Mouse (Mus musculus) brown adipose tissue, adult 24 weeks (tissue): ENCODE results near the gene Gdf3. TPM values are rescaled to one million over a fixed set of nuclear protein-coding genes. Genes with fewer than 3 reads are reported as not detected.
"Not testable (repeated sequence)": the region's sequence is repeated elsewhere in the genome, so short reads cannot be mapped to it uniquely, and the experiment has no call there.

Experiments
- H3K27ac ChIP-seq: fragments of 200-500 bp; replicated peaks from 2 replicates; pipeline ENCODE4 v1.5.1; 2012; ENCODE audit warnings: low read depth, mild to moderate bottlenecking, low read length
- H3K4me1 ChIP-seq: fragments of 200-500 bp; 2 replicates; pipeline ENCODE4 v1.6.1; 2012; ENCODE audit warnings: low read length, mixed read lengths; ENCODE audit not compliant: control insufficient read depth, insufficient read depth, insufficient read length
- H3K4me3 ChIP-seq: fragments of 200-500 bp; 2 replicates; pipeline ENCODE4 v1.5.1; 2012; ENCODE audit warnings: low read depth, mild to moderate bottlenecking, low read length, moderate library complexity; ENCODE audit not compliant: insufficient read depth
- polyA plus RNA-seq: library from polyadenylated mRNA; stranded (reverse); fragments of >200 nt; gene quantifications from 2 replicates; pipeline ENCODE4 v1.2.4, GENCODE M21; 2012; ENCODE audit not compliant: missing spikeins, insufficient read depth, insufficient read length

The Gdf3 gene
- polyA plus RNA-seq, 1 experiment, result not detected

DNA sequence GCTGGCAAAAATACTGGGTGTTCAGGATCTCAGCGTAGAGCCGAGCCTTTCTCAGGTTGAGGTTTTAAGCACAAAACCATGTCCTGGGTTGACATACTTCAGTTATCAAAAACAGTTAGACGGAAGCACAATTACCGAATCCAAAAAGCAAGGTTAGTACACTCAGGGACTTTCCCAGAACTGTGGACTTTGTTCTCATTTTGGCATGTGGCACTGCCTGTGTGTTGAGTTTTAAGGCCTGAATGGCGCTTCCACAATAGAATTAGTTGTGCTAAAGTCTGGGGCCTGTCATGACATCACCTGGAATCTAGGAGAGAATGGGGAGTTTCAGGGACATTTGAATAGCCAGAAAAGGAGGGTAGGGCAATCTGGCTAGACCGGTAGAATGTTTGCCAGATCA is 11.5 kb downstream of the Gdf3 start:
- Histone ChIP-seq H3K4me1 (peaks cover 8% of the 10 kb centered on the region), H3K4me3 (peak overlapping the region; percentile 8; the same call in 1 of the 2 replicates), H3K27ac (peak overlapping the region; percentile 59)

DNA sequence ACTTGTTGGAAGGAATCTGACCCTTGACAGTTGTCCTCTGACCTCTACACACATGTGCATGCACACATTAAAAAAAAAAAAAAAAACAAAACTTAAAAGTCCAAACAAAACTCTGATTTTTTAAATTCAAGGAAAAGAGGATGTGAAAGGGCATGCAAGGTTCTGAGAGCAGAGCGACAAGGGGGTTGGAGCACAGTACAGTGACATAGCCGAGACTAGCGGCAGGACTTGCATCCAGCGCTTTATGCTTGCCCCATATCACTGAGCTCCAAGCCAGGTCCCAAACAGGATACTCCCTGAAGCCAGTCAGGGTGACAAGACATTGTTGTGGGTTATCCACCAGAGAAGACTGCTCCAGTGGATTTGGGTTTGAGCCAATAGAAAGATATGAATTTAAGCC is 11.9 kb downstream of the Gdf3 start:
- H3K4me1 ChIP-seq, result peaks cover 8% of the 10 kb centered on the region
- H3K4me3 ChIP-seq, result peak overlapping the region; percentile 8; the same call in 1 of the 2 replicates
- H3K27ac ChIP-seq, result 0 out of 2 replicates have a peak overlapping the region, but pooled peaks have one; percentile 49

DNA sequence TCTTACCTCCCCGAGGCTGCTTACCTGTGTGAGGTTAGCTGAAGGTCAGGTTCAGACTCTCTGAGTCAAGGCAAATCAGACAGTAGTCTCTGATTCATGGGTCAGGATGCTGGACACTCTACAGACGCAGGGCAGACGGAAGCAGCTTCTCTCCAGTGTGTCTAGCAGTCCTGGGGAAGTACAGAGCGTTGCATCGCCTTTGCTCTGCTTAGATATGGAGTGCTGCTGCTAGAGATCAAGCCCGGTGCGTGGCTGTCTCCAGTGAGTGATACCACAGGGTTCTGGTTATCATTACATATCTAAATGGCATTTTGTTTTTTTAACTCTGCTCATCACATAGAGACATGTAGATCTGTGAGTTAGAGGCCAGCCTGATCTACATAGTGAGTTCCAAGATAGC is 13.3 kb downstream of the Gdf3 start:
- Histone ChIP-seq H3K4me1 (peaks cover 8% of the 10 kb centered on the region), H3K27ac (0 out of 2 replicates have a peak overlapping the region, but pooled peaks have one; percentile 33)

DNA sequence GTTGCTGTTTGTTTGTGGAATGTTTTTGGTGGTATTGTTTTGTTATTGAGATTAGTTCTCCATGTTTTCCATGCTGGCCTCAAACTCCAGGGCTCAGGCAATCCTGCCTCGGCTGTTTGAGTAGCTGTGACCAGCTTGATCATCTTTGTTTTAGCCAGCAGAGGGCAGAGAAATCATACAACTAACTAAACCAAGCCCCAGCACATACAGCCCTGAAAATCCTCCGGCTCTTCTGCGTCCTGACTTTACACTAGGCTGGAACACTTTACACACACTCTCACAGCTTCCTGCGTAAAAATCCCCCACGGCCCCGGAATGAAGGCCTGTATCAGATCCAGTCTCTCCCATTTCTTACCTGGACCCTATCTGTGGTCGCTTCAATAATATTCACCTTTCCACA is 14.2 kb downstream of the Gdf3 start:
- H3K27ac ChIP-seq, result 0 out of 2 replicates have a peak overlapping the region, but pooled peaks have one; percentile 17
- peaks cover 8% of the 10 kb centered on the region for H3K4me1 ChIP-seq
- no peak overlapping the region for H3K4me3 ChIP-seq

More for the DNA sequence above, 13.3 kb downstream of the Gdf3 start:
- H3K4me3 ChIP-seq, result no peak overlapping the region

DNA sequence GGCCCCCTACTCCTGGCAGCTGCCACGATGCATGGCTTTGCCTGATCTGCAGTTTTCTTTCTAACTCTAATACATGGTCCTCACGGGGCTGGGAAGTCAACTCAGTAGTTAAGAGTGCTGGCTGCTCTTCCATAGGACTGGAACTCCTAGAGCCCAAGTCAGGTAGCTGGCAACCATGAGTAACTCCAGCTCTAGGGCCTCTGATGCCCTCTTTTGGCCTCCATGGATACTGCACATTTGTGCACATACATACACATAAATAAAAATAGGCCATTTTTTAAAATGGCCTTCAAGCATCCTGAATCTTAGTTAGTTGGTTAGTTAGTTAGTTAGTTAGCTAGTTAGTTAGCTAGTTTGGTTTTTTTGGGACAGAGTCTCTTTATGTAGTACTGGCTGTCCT is 17.0 kb downstream of the Gdf3 start:
- no peaks in the 10 kb centered on the region for H3K4me1 ChIP-seq
- H3K4me3 ChIP-seq, result no peak overlapping the region
- no peak overlapping the region for H3K27ac ChIP-seq

DNA sequence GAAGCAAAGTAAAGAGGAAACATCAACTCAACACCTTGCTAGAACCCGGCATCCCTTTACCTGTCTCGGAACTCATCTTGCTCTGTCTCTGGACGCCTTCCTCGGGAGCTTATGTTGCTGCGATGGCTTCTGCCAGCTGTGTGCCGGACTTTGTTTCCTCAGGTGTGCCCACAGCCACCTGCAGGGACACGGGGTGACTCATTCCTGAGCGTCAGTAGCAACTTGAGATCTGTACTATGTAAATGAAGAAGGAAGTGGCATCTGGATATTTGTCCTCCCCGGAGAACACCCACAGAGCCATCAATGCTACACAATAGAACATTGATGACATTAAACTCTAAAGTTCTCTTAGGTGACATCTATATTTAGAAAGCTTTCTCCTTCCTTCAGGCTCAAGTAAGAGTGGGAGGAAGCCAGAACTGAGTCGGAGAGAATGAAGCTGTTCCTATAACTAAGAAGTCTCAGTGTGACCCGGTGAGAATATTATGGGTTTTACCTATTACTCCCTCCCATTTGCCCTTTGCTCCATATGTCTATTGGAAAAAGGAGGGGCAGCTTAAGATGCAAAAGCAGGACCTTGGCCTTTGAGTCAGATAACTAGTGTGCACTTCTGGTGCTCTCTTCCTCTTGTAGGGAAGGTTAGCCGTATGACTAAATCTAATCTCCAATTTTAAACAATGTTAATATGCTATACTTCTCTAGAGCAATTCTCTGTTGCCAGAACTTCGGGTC is 18.7 kb downstream of the Gdf3 start:
- H3K4me3 ChIP-seq, result no peak overlapping the region
- H3K27ac ChIP-seq, result no peak overlapping the region
- H3K4me1 ChIP-seq, result no peaks in the 10 kb centered on the region

DNA sequence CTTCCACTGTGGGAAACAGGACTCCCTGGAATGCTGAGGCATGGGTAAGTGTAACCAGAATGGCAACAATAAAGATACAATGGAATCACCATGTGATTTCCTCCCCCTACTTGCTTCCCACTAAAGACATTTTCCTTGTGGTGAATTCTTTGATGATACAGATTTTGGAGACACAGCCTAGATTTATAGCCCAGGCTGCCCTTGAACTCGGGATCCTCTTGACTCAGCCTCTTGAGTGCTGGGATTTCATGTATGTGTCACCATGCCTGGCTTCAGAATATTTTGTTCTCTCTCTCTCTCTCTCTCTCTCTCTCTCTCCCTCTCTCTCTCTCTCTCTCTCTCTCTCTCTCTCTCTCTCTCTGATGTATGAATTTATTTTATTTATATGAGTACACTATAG is 30.8 kb downstream of the Gdf3 start:
- no peaks in the 10 kb centered on the region for H3K4me1 ChIP-seq
- no peak overlapping the region for H3K27ac ChIP-seq

DNA sequence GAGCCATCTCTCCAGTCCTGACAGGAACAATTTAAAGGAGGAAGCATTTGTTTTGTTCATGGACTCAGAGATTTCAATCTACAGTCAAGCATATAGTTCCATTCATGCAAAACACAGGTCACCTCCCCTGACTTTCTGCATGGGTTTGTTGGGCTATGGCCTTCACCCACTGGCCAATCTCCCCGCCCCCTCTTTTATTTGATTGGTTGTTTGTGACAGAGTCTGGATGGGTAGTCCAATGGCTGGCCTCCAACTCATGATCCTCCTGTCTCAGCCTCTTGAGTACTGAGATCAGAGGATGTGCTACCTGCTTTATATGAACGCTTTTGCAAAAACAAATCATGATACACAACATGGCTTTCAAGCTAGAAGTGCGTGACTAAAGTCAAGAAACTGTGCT is 32.9 kb downstream of the Gdf3 start:
- 0 out of 2 replicates have a peak, but pooled peaks cover 2% of the 10 kb centered on the region for H3K4me1 ChIP-seq
- no peak overlapping the region for H3K4me3 ChIP-seq
- H3K27ac ChIP-seq, result no peak overlapping the region

More for the DNA sequence above, 30.8 kb downstream of the Gdf3 start:
- H3K4me3 ChIP-seq, result no peak overlapping the region

DNA sequence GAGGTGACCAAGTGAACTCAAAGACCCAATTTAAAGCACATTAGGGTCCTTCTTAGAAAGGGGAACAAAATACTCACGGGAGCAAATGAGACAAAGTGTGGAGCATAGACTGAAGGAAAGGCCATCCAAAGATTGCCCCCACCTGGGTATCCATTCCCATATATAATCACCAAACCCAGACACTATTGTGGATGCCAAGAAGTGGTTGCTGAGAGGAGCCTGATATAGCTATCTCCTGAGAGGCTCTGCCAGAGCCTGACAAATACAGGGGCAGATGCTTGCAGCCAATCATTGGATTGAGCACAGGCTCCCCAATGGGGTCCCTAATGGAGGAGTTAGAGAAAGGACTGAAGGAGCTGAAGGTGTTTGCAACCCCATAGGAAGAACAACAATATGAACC is 34.9 kb downstream of the Gdf3 start:
- H3K4me1 ChIP-seq, H3K27ac ChIP-seq, H3K4me3 ChIP-seq: not testable (repeated sequence)

DNA sequence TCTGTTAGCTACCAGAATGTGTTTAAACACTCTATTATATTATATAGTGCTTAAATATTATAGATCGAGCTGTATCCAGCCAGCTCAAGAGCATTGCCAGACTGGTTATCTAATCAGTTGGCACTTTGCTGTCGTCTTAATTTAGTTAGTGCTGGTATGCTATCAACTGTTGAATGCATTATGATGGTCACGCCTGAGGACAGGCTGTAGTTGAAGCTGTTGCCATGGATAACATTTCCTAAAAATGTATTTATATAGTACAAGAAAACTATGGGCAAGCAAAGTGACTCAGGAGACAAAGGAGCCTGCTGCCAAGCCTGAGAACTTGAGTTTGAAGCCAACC is 38.3 kb downstream of the Gdf3 start:
- H3K4me3 ChIP-seq, result no peak overlapping the region
- H3K27ac ChIP-seq, result peak overlapping the region; percentile 61
- 0 out of 2 replicates have a peak, but pooled peaks cover 2% of the 10 kb centered on the region for H3K4me1 ChIP-seq

DNA sequence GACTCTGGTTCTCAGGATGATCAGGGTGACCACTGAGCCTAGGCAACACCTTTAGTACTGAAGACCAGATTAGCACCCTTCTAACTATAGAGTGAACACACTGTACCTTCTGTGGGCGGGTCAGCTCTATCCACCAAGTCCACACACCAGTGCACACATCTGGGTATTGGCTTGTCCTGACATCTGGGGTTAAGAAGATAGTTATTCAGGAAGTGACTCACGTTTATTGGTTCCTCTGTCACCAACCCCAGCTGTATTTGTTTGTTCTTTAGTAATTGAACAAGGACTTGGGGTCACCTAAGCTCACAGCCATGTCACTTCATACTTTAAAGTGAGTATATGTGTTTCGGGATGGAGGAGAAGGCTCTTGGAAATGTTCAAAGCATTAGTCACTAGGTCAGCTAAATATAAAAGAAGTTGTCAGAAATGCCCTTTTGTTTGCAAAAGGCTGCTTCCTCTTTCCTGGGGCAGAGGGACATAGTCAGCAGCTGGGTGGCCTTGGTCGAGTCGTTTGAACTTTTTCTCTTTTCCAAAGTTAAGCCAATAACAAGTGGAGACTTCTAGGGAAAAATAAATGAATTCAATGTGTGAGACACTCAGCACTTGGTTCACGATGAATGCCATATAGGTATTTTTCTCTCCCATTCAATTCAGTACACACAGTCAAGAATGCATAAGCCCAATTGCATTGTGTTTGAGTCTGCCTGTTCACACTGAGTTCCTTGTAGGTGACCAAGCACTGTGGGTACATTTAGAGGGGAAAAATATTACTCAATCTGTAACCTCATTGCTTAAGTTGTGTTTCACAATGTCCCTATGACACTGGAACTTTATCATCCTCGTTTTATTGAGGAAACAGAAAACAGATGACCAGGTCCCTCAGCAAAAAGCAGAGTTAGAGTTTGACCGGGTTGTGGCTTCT is 38.9 kb downstream of the Gdf3 start:
- H3K4me3 ChIP-seq, result no peak overlapping the region
- H3K27ac ChIP-seq, result peak overlapping the region; percentile 15; the same call in 1 of the 2 replicates
- H3K4me1 ChIP-seq, result 0 out of 2 replicates have a peak, but pooled peaks cover 2% of the 10 kb centered on the region

DNA sequence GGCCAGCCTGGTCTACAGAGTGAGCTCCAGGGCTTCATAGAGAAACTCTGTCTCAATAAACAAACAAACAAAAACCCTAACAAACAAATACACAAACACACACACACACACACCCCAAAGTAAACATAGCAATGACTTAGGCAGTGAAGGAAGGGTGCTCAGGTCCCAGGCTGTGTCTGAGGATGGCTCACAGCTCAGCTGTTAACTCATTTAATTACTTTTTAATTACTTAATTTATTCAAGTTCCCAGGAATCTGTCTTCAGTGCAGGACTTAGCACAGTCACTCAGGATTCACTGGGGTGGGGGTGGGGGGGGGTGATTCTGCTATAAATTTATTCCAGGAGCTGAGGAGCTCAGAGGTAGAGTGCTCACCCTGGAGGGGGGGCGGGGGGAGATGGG is 40.1 kb downstream of the Gdf3 start:
- no peak overlapping the region for H3K27ac ChIP-seq
- H3K4me3 ChIP-seq, result no peak overlapping the region
- H3K4me1 ChIP-seq, result 0 out of 2 replicates have a peak, but pooled peaks cover 2% of the 10 kb centered on the region

DNA sequence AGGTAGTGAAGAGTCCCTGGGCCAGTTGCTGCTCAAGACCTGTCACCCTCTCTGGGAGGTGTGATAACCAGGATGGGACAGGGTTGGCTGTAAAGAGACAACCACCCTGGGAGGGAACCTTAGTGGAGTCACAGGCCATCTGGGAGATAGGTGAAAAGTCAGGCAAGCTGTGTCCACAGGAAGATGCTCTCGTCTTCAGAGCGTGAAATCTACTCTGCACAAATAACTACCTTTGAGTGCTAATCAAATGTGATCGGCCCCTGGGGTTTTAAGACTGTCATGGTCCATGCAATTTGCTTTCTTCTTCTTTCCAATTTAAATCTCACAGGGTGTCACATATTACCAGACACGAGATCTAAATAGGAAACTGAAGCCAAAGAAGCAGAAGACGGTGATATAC is 40.8 kb downstream of the Gdf3 start:
- Histone ChIP-seq H3K4me3 (no peak overlapping the region), H3K27ac (no peak overlapping the region), H3K4me1 (0 out of 2 replicates have a peak, but pooled peaks cover 2% of the 10 kb centered on the region)

DNA sequence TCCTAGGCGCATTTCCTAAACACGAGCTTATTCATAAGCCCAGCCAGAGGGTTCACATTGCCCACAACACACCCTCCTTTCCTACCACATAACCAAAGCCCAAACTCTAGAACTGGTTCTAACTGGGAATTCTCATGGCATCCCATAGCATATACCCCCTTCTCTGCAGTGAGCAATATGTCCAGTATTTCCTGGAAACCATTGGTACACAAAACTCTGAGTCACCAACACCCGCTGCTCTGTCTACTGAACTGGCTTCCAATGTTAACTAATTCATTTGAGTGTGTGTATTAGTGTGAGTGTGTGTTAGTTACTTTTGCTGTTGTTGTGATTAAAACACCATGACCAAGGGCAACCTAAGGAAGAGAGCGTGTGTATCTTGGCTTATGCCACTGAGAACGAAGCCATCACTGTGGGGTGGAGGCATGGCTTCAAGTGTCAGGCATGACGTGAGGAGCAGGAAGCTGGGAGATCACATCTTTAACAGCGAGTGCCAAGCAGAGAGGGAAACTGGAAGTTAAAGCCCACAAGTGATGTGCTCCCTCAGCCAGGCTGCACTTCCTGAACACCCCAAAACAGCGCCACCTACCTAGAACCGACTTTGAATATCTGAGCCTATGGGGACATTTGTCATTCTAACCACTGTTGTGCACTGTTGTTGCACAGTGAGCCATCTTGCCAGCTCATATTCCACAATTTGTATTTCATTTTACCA is 44.7 kb downstream of the Gdf3 start:
- Histone ChIP-seq H3K4me3 (no peak overlapping the region), H3K4me1 (no peaks in the 10 kb centered on the region), H3K27ac (no peak overlapping the region)

DNA sequence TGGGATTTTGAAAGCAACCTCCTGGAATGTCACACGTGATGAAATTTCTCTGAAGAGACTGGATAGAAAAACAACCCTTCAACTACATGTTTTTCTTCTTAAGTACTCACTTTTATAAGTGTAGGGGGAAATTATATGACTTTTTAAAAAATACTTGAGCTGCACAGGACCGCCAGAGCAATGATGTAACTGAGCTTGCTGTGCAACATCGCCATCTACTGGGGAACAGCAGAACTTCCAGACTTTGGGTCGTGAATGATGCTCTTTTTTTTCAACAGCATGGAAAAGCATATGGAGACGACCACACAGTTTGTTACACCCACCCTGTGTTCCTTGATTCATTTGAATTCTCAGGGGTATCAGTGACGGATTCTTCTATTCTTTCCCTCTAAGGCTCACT is 47.4 kb downstream of the Gdf3 start:
- H3K27ac ChIP-seq, result no peak overlapping the region
- H3K4me3 ChIP-seq, result no peak overlapping the region
- no peaks in the 10 kb centered on the region for H3K4me1 ChIP-seq
